Mouse (Mus musculus): Measurements from ENCODE around the gene Grik1.

Gene Grik1

DNA sequence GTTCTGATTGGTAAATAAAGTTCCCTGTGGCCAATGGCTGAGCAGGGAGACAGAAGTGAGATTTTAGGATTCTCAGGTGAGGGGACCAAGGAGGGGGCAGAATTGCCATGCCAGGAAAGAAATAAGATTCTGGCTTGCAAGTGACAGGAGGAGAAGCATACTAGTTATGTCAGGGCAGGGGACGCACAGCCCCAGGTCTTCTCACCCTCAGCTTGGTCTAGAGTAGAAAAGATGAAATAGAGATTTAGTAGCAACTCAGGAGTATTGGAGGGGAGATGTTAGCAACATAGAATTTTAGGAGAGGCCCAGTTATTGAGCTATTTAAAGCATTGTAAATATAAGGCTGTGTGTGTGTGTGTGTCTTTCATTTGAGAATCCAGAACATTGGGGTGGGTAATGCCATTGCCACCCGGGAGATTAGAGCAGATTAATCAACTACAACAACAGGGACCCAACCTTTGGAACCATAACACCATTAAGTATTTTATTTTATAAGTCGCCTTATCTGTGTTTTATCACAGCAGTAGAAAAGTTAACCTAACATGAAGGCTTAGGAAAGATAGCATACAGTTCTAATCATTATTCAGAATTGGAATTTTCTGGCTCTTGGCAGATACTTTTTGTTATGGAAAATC lies 436.5 kb downstream of the Grik1 start:
- no peak for DNase-seq (ENCODE audit: low read depth)

- no peak for DNase-seq (ENCODE audit: low read depth)
Observed at GRCm38 (mm10) chr16:87851550-87851949, 438.5 kb downstream of the Grik1 start.

DNA sequence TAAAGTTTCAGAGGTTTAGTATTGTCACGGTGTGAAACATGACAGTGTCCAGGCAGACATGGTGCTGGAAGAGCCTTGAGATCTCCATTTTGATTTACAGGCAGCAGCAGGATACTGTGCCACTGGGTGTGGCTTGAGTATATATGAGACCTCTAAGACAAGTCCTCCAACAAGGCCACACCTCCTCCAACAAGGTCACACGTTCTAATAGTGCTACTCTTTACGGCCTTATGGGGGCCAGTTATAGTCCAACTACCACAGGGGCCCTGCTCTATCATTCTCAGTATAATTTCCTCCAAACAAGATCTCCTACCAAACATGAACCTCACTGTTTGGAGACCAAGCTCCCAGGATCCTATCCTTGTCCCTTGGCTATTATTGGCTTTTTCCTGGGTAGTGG lies 441.3 kb downstream of the Grik1 start:
- DNase-seq (ENCODE audit: low read depth) = no peak
